Mouse (Mus musculus): ENCODE results near the gene Atxn7l1.

Atxn7l1 gene

DNA sequence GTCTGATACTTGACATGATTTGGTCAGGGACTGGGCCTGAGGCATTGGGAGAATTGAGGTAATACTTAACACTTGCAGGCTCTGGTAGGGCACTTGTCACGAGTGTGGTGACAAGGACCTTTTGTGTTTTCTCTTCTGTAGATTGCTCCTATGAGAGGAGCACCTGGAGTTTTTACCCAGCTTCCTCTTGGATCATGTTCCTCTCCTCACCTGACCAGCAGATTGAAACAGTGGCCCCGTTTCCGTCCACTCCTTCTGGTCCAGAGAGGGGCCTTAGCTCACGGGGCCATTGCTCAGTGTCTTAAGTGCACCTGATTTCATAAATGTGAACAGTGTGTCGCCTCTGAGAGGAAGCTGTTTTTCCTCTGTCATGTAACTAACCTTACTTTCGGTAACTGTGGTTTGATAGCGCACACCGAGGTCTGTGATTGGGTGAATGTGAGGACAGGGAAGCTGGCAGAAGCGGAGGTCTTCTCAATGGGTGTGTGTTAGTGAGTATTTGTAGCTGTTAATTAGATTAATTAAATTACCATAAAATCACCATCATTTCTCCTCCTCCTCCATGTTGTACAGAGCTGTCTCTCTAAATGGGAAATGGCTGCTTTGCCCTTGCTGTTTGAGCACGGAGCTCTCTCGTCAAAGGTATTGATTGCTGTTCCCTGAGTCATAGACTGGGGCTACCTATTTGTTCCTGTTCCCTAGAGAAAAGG is 35.1 kb downstream of the Atxn7l1 start:
- no peak for DNase-seq (ENCODE audit: low spot score)

GRCm38 (mm10) chr12:33183138-33183627 is 35.7 kb downstream of the Atxn7l1 start:
- DNase-seq (ENCODE audit: low spot score), result no peak

- DNase-seq (ENCODE audit: low spot score), result no peak
Observed at GRCm38 (mm10) chr12:33184137-33184536, 36.6 kb downstream of the Atxn7l1 start.

- no peak for DNase-seq (ENCODE audit: low spot score)
Observed at GRCm38 (mm10) chr12:33185046-33185445, 37.6 kb downstream of the Atxn7l1 start.

DNA sequence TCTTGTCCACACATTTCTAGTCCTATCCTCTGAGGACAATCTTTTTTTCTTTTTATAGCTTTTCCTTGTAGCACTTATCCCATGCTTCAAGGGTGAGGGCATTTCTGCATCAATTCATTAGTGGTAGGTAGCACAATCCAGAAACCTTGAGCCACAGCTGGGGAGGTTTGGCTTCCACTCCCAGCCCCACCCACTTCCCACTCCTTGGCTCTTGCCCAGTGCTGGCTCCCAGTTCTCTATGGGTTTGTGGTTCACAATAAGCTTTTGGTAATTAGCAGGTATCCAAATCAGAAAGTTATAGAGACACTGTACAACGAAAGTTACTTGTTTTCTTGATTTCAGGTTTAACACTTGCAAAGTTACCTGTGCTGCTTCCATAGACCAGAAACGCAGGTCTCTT is 38.8 kb downstream of the Atxn7l1 start:
- no peak for DNase-seq (ENCODE audit: low spot score)

- no peak for DNase-seq (ENCODE audit: low spot score)
Observed at GRCm38 (mm10) chr12:33190133-33190532, 42.6 kb downstream of the Atxn7l1 start.

DNA sequence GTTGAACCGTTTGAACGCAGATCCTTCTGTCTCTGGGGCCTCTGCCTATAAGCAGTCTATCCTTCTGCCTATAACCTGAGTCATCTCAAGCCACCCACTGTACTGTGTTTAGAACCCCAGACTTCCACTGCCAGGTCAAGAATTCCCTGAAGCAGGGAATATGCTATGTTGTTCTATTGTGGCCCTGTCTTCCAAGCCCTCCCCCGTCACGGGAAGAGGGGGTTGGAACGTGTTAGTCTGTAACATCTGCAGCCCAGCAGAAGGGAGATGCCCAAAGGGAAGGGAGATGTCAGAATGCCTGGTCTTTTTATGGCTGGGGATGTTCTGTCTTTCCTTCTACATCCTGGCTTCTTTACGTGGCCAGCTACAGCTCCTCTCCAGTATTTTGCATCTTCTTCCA is 43.1 kb downstream of the Atxn7l1 start:
- DNase-seq (ENCODE audit: low spot score), result no peak

GRCm38 (mm10) chr12:33193408-33193901 is 46.0 kb downstream of the Atxn7l1 start:
- DNase-seq (ENCODE audit: low spot score), result no peak

DNA sequence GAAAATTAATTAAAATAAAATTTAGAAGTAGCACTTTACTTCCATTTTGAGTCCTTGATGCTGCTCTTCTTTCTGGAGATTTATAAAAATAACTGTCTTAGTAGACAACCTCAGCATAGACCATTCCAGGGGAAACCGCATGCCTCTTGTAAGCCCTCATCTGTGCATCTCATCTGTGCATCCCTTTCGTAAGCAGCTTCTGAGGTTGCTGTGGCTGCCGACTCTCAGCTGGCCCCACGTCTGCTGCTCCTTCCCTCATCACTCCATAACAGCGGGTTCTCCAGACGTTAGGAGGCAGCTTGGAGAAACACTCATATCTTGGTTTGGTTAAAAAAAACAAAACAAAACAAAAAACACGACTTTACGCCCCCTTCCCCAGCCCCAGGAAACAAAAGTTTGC is 47.7 kb downstream of the Atxn7l1 start:
- DNase-seq (ENCODE audit: low spot score), result no peak

GRCm38 (mm10) chr12:33197287-33197686 is 49.8 kb downstream of the Atxn7l1 start:
- DNase-seq (ENCODE audit: low spot score), result no peak

GRCm38 (mm10) chr12:33197746-33198145 is 50.3 kb downstream of the Atxn7l1 start:
- DNase-seq (ENCODE audit: low spot score), result no peak

- no peak for DNase-seq (ENCODE audit: low spot score)
Observed at GRCm38 (mm10) chr12:33201068-33201467, 53.6 kb downstream of the Atxn7l1 start.

DNA sequence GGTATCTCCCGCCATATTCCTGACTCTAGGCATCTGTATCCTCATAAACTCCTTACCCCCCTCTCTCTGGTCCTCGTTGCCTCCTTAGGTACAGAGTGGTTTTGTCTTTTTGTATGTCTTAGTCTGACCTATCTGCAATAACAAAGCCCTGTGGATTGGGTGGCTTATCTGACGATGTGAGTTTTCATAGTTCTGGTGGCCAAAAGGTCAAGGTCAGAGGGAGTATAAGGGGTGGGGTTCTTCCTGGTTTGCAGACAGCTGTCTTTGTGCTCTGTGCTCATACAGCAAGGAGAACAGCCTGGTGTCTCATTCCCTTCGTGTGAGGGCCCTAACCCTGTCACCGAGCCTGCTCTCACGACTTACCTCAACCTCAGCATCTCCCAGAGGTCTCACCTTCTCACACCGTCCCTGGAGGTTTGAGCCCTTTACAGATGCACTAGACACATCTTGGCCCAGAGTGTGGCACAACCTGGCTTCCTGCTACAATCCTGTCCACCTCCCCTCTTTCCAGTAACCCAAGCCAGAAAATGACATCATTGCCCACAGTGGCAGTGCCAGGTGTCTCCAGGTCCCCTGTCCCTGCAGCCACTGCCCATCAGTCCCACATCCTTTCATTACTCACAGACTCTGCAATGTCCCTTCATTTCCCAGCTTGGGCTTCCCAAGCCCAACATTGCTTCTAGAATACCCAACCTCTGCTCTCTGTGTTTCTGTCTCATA is 54.2 kb downstream of the Atxn7l1 start:
- DNase-seq (ENCODE audit: low spot score), result no peak

- DNase-seq (ENCODE audit: low spot score), result no peak
Observed at GRCm38 (mm10) chr12:33205255-33205654, 57.8 kb downstream of the Atxn7l1 start.

DNA sequence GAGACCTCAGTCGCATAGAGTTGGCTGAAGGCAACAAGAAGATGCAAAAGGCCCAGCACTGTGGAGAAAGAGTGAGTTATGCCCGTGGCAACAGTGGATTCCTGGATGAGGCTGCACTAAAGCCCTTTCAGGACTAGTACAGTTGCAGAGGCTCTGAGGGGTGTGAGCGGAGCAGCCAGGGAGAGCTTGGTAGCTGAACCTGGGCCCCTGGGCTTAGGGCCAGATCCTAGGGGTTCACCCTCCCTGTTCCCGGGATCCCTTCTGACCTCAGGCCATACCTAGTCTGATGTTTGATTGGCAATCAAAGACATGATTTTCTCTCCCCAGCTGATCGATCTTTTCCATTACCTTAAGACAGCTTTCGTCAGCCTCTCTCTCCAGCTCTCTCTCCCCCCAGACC is 58.8 kb downstream of the Atxn7l1 start:
- DNase-seq (ENCODE audit: low spot score), result no peak

- DNase-seq (ENCODE audit: low spot score), result no peak
Observed at GRCm38 (mm10) chr12:33210856-33211255, 63.4 kb downstream of the Atxn7l1 start.

DNA sequence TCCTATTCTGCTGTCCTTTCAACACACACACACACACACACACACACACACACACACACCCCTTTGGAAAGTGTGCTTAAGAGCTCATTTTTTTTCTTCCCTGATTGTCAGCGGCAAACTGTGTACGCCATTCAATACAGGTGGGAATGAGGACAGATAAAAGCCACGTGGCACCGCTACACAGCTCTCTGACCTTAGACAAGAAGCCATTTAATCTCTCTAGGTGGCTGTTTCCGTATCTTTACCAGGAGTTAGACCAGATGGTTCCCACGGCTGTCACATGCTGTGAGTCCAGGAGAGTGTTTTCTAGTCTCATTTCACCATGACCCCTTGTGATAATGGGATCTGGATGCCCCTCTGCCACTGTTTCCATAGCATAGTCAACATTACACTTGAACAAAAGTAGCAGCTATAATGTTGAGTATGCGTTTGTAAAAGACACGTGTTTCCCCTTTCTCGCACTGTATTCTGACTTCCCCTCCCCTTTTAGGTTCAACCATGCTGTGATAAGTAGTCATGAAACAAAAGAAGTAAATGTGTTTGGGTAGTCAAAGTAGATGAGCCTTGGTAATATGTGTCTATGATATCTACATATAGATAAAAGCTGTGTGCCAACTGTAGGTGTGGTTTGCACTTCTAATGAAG is 70.8 kb downstream of the Atxn7l1 start:
- no peak for DNase-seq (ENCODE audit: low spot score)

DNA sequence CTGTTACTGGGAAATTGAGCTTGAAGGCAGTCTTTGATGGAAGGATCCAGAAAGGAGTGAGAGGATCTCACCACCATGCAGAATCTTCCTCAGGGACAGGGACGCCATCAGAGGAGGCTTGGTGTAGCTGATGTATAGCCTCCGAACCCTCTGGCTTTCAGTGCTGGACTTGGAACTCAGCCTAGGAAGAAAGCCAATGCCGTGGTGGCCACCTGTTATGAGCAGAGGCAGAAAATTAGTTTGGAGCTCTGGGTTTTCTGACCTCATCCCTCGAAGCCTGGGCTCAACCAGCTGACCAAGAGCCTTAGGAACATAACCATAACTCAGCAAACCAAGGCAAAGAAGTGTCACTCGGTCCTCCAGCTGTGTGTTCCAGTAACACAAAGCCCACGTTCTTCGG is 71.9 kb downstream of the Atxn7l1 start:
- no peak for DNase-seq (ENCODE audit: low spot score)

GRCm38 (mm10) chr12:33220081-33220480 is 72.6 kb downstream of the Atxn7l1 start:
- DNase-seq (ENCODE audit: low spot score), result no peak

GRCm38 (mm10) chr12:33220509-33221051 is 73.1 kb downstream of the Atxn7l1 start:
- DNase-seq (ENCODE audit: low spot score), result peak; percentile 85

DNA sequence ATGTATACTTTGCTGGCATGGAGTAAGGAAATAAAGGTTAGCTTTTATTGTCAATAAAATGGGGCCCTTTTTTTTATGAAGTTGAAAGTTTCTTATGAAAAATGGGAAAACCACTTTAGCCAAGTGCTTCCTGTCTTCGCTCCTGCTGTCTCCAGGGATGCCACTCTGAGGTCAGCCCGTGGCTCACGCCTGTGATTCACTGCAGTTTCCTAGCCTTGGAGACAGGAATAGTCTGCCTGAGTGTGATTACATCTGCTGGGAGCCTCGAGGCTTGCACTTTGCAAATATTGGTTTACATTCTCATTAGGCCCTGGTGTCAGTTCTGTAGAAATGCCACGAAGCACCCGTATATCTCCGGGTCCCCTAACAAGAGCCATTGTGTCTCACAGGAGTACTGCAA is 74.7 kb downstream of the Atxn7l1 start:
- no peak for DNase-seq (ENCODE audit: low spot score)

DNA sequence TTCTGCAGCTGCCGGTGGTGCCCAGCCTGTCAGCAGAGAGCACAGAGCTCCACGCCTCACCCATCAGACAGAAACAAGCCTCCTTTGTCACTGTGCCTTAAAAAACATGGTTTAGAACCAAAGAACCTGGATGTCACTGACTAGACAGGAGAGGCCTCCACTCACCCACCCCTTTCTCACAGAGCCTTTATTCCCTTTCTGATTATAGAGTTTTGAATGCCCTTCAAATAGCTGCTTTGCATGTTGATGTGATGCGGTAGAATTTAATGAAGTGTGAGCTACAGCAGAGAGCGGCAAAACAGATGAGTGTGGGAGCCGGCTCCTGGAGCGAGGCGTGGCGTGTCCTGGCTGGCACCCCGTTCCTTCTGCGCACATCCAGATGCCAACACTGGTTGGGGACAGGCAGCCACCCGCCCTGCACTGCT is 77.6 kb downstream of the Atxn7l1 start:
- DNase-seq (ENCODE audit: low spot score), result no peak

DNA sequence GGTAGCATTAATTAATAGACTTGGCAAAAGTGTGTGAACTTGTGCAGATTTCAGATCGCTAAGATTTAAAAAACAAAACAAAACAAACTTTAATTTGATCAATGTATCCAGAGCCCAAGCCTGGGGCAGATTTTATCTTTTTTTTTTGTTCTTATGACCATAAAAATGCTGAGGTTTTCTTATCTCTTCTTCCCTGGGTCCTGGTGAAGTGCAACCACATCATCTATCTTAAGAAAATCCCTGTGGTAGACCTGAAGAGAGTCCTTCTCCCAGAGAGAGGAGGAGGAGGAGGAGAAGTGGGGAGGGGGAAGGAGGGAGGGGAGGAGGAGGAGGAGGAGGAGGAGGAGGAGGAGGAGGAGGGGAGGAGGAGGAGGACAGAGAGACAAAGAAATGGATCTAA is 78.5 kb downstream of the Atxn7l1 start:
- no peak for DNase-seq (ENCODE audit: low spot score)

All from spleen, adult 12 weeks (tissue).